Mouse (Mus musculus): ENCODE results near the gene Dusp15.

Gene Dusp15

GRCm38 (mm10) chr2:152906274-152907037 lies 45.0 kb downstream of the Dusp15 start:
- no peak for DNase-seq (ENCODE audit: low spot score)

GRCm38 (mm10) chr2:152905036-152905829 lies 46.3 kb downstream of the Dusp15 start:
- no peak for DNase-seq (ENCODE audit: low spot score)

- DNase-seq (ENCODE audit: low spot score), result no peak
Measured at GRCm38 (mm10) chr2:152904127-152904643, 47.3 kb downstream of the Dusp15 start.

GRCm38 (mm10) chr2:152903586-152903985 lies 47.9 kb downstream of the Dusp15 start:
- no peak for DNase-seq (ENCODE audit: low spot score)

- no peak for DNase-seq (ENCODE audit: low spot score)
Measured at GRCm38 (mm10) chr2:152902658-152903057, 48.8 kb downstream of the Dusp15 start.

GRCm38 (mm10) chr2:152901296-152901695 lies 50.2 kb downstream of the Dusp15 start:
- no peak for DNase-seq (ENCODE audit: low spot score)

GRCm38 (mm10) chr2:152899011-152899410 lies 52.5 kb downstream of the Dusp15 start:
- DNase-seq (ENCODE audit: low spot score), result no peak

GRCm38 (mm10) chr2:152896926-152897325 lies 54.6 kb downstream of the Dusp15 start:
- DNase-seq (ENCODE audit: low spot score), result no peak

- DNase-seq (ENCODE audit: low spot score), result no peak
Measured at GRCm38 (mm10) chr2:152895834-152896233, 55.7 kb downstream of the Dusp15 start.
